Mouse (Mus musculus) frontal cortex, postnatal 36 days (tissue): ENCODE data around the gene Hunk.
A peak's percentile ranks its signal among the peaks of the same experiment; 100 is the strongest.

ENCODE experiments used
- DNase-seq, 2 experiments: peaks; one replicate each; pipeline ENCODE4 v3.0.0; 2022; ENCODE audit warnings: low spot score in 2 of 2

Gene Hunk

GRCm38 (mm10) chr16:90500809-90501208, 115.0 kb downstream of the Hunk start:
- no peak for DNase-seq

DNA sequence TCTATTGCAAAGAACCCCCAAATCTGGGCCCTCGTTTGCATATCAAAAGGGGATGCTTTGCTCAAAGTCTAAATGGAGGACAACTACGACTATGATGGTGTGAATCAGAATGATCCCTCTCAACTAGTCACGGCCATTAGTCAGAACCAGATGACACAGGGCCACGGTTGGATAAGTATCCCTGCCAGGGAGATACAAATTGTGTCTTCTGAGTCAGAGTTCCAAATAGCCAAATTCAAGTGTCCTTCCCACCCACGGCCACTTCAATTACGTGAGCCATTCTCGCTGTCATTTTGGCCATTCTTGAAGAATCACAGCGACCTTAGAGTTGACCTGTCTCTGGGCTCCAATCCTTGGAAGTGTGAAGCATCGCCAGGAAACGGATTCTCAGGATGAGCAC, 119.4 kb downstream of the Hunk start:
- no peak for DNase-seq

GRCm38 (mm10) chr16:90505680-90506079, 119.9 kb downstream of the Hunk start:
- DNase-seq = no peak

GRCm38 (mm10) chr16:90511551-90512296, 125.9 kb downstream of the Hunk start:
- DNase-seq = no peak

DNA sequence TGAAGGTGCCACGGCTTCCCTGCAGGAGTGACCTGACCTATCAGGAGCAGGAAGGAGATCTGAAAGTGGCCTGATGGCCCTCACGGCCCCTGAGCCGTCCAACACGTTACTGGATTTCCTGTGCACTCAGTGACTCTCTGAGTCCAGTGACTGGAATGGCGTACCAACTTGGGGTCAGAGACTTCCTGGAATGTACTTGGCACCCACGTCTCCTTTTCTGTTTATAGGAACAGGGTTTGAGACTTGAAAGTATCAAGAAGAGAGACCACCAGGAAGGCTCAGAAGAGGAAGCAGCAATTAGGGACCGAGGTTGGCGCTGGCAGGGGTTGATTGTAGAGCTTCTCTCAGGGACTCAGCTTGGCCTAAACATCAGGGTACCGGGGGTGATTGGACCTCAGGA, 131.2 kb downstream of the Hunk start:
- no peak for DNase-seq

DNA sequence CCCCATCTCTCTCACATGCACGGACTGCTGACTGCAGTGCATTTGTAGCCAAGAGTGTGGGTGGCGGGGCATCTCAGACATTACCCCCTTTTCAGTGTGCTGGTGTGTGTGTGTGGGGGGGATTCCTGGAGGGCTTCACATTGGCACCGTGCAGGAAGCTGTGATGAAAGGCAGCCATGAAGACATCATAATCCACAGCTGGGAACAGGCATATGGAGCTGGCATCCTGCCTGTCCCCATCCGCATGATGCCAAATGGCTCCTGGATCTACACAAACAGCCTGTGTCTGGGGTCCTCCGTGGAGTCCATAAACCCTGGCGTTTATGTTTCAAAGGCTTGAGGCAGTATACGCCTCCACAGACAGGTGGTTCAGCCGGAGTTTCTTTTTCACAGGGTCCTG, 132.4 kb downstream of the Hunk start:
- DNase-seq = peak in 1 of 2 experiments; percentile 45

DNA sequence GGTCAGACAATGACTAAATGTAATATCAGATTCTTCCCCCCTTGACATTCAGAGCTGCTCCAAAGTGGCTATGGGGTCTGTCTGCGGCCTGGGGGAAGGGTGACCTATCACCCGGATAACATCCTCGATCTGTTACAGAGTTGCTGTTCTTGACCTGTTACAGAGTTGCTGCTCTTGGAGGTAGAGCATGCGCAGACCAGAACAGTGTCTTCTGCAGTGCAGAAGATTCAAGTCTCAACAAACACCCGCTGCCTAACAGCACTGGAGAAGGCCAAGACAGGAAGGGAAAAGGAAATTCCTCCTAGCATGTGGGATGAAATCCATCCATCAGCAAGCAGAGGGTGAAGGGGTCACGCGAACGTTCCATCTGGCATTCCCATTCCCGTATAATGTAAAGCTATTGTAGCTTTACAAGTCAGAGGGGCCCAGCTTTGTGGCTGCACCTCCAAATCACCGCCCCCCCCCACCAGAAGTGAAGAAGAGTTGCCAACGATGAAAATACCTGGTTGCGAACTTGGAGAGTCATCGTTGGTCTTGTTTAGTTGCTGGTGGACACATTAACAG, 133.0 kb downstream of the Hunk start:
- no peak for DNase-seq

DNA sequence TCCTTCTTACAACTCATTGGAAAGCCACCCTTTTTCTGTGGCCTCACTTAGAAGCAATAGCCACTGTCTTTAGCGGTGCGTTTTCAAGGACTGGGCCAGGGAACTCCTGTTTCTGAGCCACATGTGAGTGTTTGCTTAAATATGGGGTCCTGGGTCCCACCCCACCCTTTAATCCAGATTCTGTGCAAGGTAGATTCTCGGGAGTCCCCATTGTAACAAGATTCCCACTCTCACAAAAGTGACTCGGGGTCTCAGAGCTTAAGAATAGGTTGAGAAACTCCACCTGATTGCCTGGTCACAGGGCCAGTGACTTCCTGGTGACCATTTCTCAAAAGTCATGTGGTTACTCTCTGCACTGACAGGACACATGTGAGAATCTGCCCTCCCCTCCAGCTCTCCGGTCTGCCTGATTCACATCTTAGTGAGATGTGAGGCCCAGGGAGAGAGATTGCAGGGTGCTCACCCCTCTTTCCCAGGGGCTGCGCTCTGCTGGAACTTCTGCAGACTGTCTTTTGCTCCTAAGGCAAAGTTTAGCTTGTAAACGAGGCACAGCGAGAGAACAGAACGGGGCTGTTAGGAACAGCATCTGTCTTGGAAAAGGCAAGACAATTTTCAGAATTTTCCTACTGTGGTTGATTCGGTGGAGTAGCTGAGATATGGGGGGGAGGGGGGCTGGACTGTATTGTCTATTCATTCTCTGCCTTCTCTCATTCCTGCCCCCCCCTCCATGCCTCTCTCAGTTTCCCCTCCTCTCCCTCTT, 135.6 kb downstream of the Hunk start:
- DNase-seq = no peak

DNA sequence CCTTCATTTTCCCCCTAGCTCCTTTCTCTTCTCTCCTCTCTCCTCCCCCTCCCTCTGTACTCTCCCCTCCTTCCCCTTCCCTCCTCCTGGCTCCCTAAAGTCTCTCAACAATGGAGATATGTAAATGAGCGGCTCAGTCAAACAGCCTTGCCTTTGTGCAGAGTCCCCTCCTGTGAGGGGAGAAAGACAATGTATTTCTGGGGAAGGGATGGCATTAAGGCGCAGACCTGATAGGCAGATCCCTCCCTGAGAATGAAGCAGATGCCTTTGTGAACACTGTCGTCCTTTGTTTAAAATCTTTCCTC, 136.1 kb downstream of the Hunk start:
- DNase-seq = no peak

GRCm38 (mm10) chr16:90522575-90522974, 136.8 kb downstream of the Hunk start:
- DNase-seq = no peak

GRCm38 (mm10) chr16:90523373-90523772, 137.6 kb downstream of the Hunk start:
- no peak for DNase-seq

- no peak for DNase-seq
These were observed 138.1 kb downstream of the Hunk start for GRCm38 (mm10) chr16:90523894-90524293.

- DNase-seq = no peak
These were observed 138.6 kb downstream of the Hunk start for GRCm38 (mm10) chr16:90524393-90524792.

DNA sequence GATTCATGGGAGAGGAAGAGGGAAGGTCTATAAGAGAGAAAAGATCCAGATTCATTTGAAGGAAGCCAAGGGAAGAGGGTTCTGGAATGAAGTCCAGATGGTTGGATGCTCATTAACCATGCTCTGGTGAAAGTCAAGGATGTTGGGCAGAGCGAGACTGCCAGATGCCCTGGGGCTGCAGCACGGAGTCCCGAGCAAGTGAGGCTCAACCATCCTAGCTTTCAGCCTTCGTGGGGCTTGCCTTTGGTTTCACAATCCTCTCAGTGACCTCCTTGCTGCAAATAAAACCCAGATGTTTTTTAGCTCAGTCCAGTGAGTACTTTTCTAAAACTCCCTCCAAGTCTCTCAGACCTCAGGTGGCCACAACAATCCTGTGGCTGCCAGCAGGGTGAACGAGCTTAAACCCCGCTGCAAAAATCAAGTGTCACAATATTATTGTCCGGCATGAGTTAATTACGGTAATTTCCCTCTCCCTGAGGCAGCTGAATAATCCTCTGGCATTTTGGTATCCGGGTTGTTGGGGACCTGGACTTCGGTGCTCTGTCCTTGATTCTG, 147.4 kb downstream of the Hunk start:
- no peak for DNase-seq

DNA sequence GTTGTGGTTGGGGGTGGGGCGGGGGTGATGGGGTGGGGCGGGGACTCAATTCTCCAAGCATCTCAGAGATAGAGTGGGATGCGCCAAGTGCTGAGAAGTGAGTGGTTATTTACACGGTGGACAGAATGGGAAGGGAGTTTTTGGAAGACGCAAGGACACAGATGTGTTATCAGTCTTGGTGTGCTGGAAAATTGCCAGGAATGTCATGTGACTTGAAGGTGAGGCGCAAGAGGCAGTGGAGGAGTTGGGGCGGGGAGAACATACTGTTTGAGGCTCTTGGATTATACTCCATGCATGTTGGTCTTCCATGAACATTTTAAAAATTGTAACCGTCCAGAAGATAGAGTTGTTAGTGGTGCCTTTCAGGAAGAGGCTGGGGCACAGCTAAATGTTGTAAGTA, 148.8 kb downstream of the Hunk start:
- no peak for DNase-seq

DNA sequence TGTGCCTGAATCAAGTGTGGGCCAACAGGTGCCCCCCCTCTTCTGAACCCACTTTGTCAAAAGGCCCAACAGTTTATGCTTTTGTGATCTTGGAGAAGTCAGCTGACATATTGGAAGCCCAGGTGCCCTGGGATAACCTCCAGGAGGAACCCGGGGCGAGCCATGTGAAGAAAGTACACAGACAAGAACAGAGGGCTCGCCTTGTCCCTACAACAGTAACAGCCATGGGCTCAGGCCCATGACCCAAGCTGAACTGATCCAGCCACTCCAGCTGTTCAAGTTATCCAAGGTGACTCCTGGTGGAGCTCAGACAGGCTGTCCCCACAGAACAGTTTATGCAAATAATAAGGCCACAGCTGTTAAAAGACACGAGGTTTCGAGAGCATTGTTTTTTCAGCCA, 153.1 kb downstream of the Hunk start:
- no peak for DNase-seq

GRCm38 (mm10) chr16:90541191-90541590, 155.4 kb downstream of the Hunk start:
- no peak for DNase-seq

DNA sequence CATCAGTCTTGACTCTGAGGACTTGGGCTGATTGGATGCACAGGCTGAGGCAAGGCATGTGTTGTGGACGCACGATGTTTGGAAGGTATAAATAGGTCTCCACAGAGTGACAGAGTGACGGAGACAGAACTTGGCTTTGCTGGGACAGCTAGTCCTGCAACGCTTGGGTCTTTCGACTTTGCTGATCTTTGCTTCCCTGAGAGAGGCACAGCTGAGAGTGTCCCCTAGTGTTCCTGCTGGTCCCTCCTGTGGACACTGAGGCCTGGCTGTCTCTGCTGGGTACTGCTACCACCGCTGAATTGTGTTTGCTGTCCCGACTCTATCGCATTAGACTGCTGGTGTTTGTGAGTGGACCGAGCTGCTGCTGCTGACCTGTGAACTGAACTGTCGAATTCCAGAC, 156.6 kb downstream of the Hunk start:
- DNase-seq = no peak

GRCm38 (mm10) chr16:90544175-90544574, 158.4 kb downstream of the Hunk start:
- DNase-seq = no peak

- no peak for DNase-seq
These were observed 159.7 kb downstream of the Hunk start for GRCm38 (mm10) chr16:90545509-90545908.

DNA sequence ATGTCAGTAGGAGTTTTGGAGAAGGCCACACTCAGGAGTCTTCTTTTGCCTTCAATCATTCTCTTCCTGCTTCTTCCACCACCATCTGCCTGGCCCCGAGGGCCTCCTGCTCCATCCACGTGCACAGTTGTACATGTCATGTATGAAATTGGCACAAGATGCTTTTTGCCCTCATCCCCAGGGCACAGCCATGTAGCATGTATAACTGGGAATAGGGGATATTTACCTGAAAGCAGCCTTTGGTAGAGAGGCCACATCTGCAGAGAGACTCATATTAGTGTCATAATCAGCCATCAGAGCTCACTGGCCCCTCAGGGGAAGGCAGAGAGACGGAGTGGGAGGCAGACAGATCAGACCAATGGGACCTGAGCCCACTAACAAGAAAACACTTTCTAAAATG, 160.8 kb downstream of the Hunk start:
- no peak for DNase-seq

DNA sequence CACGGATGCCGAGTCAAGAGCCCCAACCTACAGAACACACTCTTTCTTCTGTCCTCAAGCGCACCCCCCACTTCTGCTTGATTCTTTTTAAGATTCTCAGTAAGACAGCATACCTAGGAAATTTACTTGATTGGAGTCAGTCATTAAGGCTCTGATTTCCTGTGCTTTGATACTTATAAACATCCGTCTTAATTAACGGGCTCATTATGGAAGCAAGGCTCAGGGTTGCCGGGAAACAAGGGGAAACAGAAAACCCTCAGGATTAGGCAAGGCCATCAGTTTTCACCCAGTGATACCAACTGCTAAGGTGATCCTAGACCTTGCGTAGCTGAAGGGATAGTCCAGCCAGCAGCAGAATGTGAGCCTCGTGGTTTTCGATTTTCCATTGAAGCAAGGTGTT, 162.2 kb downstream of the Hunk start:
- no peak for DNase-seq
